Mouse (Mus musculus): Measurements from ENCODE around the gene Myo3b.

- no peak for TF ChIP-seq CTCF (IDR thresholded peaks at IDR 0.05; ENCODE audit: low read depth)
- no peak for TF ChIP-seq EP300 (IDR thresholded peaks at IDR 0.05; ENCODE audit: low read depth)
Observed at GRCm38 (mm10) chr2:70471861-70472620, 433.1 kb downstream of the Myo3b start.

Measured in liver, embryonic 14.5 days (tissue).